Mouse (Mus musculus) spleen, adult 2 months (tissue): ENCODE results near the gene Calml4.

Source experiments
- CTCF ChIP-seq: fragments of 200-500 bp; IDR thresholded peaks from 2 replicates; pipeline ENCODE4 v1.5.1; 2011; ENCODE audit warnings: mild to moderate bottlenecking, inconsistent platforms; ENCODE audit not compliant: insufficient read depth, insufficient read length, insufficient replicate concordance; ENCODE audit errors: extremely low read depth
- POLR2A ChIP-seq: fragments of 200-500 bp; IDR thresholded peaks from 2 replicates; pipeline ENCODE4 v1.6.1; 2011; ENCODE audit warnings: low read depth, low read length, inconsistent platforms

GRCm38 (mm10) chr9:62920877-62921276 lies 63.0 kb downstream of the Calml4 start:
- TF ChIP-seq CTCF (no peak), POLR2A (no peak)
